Mouse (Mus musculus) embryo, embryonic 11 days (tissue): ENCODE measurements around the gene Klk1b27.
"Not testable (repeated sequence)": the region's sequence is repeated elsewhere in the genome, so short reads cannot be mapped to it uniquely, and the experiment has no call there.

ENCODE experiments used
- DNase-seq: peaks from one replicate; pipeline ENCODE4 v3.0.0-alpha.2; 2015

Klk1b27 gene

DNA sequence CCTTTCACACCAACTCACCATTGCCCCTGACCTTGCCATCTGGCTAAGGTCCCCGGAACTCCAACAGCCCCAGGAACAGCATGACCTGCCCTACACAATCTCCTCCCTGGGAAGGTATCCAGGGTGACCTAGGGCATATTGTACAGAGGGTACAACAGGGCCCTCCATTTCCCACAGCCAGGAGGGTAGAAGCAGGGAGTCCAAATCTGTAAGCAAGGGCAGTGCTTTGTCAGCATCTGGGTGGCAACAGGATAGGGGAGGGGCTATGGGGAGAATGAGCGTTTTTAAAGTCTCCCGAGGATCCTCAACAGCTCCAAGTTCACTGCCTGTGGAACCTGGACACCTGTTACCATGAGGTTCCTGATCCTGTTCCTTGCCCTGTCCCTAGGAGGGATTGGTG, at the start of gene Klk1b27:
Klk1b27 (plus strand) TSS at position 301 of the 400 bp plus-strand sequence.
- not testable (repeated sequence) for DNase-seq

DNA sequence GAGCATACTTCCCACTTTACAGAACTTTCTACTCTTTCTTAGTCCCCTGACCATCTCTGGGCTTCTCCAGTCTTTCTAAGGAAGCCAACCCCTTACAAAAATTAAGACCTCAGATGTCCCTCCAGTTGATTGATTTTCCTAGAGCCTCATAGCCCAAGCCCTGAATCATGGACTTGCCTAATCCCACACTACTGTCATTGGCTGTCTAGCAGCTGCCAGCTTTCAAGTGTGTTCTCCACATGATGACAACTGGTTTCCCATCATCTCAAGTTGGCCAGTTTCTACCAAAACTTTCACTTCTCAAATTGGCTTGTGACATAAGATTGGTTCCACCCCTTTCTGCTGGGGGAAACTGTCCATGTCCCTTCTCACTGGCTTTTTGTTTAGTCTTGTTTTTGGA, 47.2 kb upstream of the Klk1b27 start:
- no peak for DNase-seq

DNA sequence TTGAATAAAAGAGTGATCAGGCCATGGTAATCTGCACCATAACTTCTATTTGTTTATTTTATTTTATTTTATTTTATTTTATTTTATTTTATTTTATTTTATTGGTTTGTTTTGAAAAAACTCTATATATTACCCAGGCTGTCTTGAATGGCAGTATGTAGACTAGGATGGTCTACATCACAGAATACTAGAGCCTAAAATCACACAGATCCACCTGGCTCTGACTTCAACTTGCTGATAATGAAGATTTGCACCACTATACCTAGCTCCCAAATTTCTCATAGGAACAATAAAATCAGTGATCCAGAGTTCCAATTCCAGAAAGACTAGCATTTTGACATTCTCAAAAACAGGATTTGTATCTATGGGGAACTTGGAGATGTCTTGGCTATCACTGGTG, 40.2 kb upstream of the Klk1b27 start, which contains the start of gene Klk1b26:
Klk1b26 (plus strand) TSS at position 301 of the 400 bp plus-strand sequence.
- DNase-seq = not testable (repeated sequence)

DNA sequence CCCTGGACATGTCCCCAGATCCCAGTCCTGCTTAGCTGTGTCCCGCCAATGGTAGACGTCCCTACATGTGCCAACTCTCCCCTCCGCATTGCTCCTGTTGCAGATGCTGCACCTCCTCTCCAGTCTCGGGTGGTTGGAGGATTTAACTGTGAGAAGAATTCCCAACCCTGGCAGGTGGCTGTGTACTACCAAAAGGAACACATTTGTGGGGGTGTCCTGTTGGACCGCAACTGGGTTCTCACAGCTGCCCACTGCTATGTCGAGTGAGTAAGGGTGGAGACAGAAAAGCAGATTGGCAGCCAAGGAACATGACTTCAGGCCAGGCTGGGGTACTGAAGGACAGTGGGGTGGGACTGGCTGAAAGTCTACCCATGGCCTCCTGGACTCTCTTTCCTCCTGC, 37.4 kb upstream of the Klk1b27 start:
- DNase-seq = not testable (repeated sequence)

DNA sequence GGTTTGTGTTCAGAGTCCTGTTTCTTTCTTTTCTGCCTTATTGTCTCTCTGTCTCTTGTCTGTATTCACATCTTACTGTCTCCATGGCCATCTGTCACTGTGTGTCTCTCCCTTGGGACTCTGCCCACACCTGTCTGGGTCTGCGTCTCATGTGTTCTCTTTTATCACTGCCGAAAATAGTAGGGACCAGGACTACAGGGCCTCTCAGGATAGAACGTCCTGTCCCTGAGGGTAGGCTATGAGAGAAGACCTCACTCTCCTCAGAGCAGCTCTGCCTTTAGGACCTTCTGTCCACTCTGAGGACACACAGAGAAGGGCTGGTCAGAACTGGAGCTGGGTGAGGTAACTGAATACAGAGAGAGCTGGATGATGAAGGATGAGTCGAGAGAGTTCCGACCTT, 37.0 kb upstream of the Klk1b27 start:
- DNase-seq = no peak

DNA sequence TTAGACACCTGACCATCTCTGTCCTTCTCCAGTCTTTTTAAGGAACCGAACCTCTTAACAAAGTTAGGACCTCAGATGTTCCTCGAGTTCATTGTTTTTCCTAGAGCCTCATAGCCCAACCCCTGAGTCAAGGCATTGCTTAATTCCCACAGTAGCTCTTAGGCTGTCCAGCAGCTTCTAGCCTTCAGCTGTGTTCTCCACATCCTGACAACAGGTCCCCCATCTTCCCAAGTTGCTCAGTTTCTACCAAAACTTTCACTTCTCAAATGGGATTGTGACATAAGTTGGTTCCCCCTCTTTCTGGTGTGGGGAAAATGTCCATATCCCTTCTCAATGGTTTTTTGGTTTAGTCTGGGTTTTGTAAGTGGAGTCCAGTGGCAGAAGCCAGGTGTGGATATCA, 20.0 kb downstream of the Klk1b27 start:
- DNase-seq = no peak

DNA sequence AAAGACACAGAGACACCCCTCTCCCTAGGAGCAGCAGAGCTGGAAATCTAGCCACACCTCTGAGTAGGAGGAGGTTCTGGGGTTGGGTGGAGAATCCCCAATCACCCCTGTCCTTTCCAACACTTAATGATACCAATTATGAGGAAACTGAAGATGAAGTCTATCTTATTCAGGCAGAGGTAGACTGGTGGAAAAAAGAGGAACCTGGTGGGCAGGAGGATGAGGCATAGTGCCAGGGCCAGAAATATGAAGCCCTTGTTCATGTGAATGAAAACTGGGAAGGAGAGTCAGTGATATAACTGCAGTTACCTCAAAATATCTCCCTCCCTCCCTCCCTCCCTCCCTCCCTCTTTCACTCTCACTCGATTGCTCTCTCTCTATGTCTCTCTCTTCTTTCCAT, 25.6 kb downstream of the Klk1b27 start:
- no peak for DNase-seq

DNA sequence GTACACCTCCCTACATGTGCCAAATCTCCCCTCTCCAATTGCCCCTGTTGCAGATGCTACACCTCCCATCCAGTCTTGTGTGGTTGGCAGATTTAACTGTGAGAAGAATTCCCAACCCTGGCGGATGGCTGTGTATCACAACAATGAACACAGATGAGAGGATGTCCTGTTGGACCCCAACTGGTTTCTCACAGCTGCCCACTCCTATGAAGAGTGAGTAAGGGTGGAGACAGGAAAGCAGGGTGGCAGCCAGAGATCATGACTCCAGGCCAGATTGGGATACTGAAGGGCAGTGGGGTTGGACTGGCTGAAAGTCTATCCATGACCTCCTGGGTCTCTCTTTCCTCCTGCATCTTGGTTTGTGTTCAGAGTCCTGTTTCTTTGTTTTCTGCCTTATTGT, 44.0 kb downstream of the Klk1b27 start:
- no peak for DNase-seq

DNA sequence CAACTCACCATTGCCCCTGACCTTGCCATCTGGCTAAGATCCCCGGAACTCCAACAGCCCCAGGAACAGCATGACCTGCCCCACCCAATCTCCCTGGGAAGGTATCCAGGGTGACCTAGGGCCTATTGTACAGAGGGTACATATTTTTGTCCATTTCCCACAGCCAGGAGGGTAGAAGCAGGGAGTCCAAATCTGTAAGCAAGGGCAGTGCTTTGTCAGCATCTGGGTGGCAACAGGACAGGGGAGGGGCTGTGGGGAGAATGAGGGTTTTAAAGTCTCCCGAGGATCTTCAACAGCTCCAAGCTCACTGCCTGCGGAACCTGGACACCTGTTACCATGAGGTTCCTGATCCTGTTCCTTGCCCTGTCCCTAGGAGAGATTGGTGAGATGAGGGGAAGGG, 49.9 kb downstream of the Klk1b27 start, which contains the start of gene Klk1b21:
Klk1b21 (plus strand) TSS at position 301 of the 400 bp plus-strand sequence.
- DNase-seq = not testable (repeated sequence)
